Mouse (Mus musculus) layer of hippocampus, adult 18-20 months (tissue): Measurements from ENCODE around the gene Gpcpd1. TPM values are rescaled to one million over a fixed set of nuclear protein-coding genes. Genes with fewer than 3 reads are reported as not detected.

Experiments used
- DNase-seq, 2 experiments: peaks; one replicate each; pipeline ENCODE4 v3.0.0; 2022; ENCODE audit warnings: low spot score in 2 of 2
- total RNA-seq, 2 experiments: library from RNA; stranded (reverse); gene quantifications; 2 replicates each; pipeline ENCODE4 v1.2.3; 2021

Gene Gpcpd1
- total RNA-seq, 2 experiments from 2014 or later = 51.8 to 57.3 TPM

DNA sequence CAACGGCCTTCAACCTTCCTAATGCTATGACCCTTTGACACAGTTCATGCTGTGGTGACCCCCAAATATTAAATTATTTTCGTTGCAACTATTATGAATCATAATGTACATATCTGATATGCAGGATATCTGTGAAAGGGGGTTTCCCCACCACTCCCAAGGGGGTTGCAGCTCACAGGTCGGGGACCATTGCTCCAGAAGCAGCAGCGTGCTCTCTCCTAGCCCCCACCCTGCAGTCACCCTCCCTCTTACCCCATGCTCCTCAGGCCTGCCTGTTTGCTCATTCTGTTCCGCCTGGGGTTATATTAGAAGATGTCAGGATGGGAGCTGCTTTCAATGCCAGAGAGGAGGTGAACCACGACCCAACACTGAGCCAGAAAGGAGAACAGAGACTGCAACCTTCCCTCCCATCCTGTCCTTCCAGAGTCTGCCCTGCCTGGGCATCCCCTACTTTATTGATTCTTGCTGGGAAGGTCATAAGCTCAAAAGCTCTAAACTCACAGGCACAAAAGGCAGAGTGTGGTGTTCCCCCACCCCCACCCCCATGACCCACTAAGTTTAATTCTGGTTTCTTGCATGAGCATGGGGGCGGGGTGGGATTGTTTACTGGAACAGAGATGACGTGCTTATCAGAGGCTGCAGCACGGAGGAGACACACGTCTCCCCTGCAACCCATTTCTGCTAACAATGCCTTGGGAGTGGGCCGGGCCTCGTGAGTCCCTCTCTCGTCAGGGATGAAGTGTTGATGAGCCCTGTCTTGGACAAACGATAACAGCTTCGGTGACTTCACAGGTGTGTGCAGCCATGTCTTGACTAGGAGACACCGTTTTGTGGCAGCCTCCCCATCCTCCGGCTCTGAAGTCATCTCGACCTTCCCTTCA, 69.3 kb downstream of the Gpcpd1 start:
- no peak for DNase-seq

DNA sequence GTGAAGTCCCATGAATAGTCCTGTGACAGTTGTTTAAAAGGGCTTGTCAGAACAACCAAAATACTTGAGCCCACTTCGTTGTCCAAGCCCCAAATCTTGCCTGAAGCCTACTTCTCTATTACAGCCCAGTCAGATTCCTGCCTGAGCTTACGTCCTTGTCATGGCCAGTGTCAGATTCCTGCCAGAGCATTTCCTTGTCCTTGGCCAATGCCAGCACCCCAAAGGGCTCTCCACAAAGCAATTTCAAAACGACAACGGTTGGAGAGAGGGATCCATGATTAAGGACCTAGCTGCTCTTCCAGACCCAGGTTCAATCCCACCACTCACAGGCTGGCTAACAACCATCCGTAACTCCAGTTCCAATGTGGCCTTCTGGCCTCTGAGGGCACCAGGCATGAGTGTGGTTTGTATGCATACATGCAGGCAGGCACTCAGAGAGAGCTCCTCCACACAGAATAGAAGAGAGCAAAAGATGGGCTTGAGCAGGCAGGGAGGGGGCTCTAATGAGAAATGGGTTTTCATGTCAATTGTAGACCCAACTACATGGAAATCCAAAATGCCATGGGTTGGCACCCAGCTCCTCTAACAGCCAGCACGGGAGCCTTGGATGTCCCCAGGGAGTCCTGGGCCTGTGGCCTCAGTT, 70.2 kb downstream of the Gpcpd1 start:
- DNase-seq = no peak

DNA sequence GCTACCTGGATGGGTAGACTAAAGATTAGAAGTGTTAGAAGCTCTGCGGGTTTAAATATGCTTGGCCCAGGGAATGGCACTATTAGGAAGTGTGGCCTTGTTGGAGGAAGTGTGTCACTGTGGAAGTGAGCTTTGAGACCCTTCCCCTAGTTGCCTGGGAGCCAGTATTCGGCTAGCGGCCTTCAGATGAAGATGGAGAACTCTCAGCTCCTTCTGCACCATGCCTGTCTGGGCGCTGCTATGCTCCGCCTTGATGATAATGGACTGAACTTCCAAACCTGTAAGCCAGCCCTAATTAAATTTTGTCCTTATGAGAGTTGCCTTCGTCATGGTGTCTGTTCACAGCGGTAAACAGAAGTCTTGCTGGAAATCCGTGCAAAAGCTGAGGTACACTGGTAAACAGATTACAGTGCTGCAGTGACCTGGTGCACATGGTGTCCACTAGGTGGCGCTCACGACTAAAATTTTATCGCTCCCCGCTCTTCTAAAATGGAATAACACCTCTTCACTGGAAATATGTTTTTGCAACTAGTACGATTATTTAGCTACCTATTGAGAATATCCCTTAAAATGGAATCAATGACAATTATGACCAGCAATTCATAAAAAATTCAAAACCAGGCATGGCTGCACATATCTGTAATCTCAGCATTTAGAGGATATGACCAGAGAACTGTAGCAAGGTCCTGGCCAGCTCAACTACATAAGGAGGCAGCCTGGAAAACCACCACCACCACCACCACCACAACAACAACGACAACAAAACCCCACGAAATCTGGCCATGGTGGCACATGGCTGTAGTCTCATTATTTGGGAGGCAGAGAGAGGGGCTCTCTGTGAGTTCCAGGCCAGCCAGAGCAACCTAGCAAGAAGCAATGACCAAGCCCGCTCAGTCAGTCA, 71.1 kb downstream of the Gpcpd1 start:
- DNase-seq = peak; percentile 40 to 86

DNA sequence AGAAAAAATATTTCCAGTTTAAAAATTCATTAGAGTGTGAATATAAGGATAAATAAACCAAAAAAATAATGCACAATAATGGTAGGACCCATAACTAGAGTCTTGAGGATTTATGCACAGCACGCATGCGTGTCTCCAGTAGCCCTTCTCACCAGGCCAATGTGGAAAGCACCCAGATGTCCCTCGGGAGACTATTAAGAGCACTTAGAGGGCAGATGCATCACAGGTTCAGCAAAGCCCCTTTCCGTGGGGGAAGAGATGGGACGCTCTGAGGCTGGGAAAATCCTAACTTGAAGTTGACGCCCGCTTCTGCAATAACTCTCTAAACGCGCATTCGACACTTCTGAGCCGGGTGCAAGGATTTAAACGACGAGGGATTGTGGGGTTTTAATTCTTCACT, 71.9 kb downstream of the Gpcpd1 start:
- no peak for DNase-seq

DNA sequence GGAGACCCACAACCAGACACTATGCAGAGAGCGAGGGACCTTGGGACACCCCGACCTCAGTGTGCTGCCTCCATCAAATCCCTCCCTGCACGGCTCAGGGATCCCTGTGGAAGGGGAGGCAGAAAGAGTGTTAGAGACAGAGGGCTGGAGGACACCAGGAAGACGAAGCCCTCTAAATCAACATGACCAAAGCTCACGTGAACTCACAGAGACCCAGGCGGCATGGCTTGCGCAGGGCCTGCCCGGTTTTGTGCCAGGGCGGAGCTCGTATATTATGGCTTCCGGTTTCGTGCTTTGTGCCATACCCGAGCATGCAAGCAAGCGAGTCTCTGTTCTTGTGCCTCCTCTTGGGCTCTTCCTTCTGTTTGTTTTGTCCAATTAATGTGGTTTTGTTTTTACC, 72.5 kb downstream of the Gpcpd1 start:
- DNase-seq = no peak

DNA sequence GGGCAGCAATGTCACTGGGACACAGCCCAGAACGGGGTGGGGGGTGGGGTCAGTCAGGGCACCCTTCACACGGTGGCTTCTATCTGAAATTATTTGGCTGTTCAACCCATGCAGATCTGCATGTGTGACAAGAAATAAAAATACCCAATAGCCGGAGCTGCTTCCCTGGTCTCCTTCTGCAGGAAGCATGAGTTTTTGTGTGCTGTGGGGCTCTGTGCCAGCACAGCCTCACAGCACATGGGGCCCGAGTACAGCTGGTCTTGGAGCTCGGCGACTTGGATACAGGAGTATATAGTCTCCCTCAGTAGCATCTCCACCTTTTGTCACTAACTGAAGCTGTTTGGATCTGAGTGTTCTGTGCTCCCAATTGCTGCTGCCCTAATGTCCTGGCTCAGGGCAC, 73.2 kb downstream of the Gpcpd1 start:
- DNase-seq = peak in 1 of 2 experiments; percentile 63

DNA sequence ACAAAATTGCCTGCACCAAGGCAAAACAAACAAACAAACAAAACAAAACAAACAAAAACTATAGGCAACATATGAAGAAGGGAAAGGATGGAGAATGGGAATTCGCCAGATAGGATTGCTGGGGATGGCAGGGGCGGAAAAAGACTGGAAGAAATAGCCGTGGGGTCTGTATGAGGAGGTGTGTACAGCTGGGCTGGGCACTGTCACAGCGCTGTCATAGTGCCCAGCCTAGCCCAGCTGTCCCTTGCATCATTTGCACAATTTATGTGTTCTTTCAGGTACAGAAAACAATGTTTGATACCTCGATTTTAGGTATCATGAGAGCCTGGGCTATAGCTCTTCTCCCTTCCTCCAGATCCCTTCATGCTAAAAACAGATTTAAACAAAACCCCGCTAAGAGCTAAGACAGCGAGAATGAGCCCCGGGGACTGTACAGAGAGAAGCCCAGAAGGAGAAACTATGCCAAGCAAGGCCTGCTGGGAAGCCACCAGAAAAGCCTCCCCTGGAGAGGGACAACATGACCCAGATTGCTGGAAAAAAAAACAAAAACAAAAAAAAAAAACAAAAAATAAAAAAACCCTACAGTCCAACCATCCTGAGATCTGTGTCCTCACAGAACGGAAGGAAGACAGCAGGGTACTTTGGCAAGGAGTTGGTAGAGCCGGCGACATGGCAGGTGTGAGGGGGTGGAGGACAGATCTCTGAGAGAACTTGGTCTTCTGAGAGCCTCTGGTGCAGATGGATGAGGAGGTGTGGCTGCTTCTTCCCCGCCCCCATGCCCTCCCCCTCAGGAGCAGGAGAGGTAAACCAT, 74.0 kb downstream of the Gpcpd1 start:
- DNase-seq = peak; percentile 54 to 78

DNA sequence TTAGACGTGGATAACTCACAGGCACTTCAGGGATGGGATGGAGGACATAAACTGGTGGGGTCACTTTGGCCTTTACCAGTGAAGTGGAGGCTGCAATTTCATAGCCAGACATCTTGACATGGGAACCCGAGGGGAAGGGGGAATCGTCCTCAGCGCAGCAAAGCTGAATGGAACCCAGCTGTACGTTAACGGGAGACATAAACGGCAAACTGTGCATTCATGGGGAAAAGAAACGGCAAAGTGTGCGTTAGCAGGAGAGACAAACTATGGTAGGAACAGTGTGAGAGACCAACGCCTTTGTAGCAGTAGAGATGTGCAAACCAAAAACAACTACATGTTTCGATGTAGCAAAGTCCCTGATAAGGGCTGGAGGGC, 74.6 kb downstream of the Gpcpd1 start:
- no peak for DNase-seq

DNA sequence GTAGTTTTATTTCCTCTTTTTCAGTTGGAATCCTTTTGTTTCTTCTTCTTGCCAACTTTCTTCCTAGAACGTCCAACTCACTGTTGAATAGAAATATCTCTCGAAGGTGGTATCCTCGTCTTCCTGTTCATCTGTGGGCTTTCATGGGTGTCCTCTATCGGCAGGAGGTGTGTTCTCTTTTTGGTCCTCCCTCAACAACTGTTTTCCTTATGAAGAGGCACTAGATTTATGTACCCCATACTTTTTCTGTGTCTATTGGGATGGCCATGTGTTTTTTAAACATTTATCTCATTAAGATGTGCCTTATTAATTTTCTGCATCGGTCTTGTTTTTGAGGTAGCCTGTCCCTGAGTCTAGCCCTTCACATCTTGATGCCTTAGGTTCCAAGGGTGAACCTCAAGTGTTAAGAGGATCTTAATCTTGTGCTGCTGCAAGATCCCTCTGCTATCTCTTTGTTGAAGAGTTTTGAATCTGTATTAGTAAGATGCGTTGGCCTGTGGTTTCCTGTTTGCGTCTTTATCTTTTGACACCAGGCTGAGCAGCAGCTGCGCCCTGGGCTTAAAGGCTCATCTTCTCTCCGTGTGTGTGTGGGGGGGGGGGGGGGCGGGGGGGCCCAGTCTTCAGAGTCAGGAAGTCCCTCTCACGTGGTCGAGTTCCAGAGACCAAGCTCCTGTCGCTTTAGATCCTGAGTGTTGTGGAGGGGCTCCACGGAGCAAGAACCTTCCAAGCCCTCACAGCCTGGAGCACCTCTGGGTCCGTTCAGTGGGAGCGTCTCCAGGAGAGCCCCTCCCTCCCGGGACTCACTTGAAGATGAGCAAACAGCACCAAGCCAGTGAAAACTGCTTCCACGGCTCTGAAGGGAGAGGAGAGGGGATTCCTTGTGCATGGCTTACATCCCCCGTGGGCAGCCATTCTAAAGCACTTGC, 75.2 kb downstream of the Gpcpd1 start:
- no peak for DNase-seq

DNA sequence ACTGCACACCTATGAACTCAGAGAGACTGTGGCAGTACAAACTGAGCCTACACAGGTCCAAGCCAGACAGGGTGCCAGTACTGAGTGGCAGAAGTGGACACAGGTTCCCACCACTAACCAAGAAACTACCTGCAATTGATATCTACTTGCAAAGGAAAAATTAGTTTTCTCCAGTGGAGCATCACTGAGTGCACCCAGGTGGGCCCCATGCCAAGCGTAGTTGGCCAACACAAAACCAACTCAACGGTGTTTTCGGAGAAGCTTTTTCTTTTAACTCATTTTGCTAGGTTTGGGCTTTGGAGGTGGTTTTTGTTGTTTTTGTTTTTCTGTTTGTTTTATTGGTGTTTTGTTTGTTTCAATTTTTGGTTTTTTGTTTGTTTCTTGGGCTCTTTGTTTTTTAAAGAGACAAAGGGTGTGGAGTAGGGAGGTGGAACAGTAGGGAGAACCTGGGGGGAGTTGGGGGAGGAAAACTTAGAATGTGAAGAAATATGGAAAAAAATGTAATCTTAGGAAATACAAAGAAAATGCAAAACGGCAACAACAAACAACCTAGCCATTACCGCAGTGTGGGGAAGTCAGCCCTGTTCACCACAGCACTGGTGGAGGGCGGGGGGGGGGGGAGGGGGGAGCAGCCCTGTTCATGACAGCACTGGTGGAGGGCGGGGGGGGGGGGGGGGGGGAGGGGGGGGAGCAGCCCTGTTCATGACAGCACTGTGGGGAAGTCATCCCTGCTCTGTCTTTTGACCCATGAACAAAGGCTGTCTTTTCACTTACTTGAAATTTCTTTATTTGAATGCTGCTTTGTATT, 76.3 kb downstream of the Gpcpd1 start:
- no peak for DNase-seq

DNA sequence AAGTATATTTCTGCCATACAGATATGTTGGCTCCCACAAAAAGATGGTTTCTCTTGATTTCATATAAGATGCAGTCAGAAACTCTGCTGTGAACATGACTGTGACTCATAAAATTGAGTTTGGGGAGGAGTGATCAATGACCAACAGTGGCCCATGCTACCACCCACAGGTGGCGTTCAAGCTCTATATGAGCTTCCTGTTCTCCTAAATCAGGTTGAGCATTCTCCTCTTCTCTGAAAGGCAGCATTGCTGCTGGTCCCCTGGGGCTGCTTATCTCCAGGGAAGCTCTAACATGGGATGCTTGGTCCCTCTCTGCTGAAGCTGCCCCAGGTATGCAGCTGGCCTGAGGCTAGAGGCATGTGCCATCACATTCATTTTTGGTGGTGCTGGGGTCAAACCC, 77.8 kb downstream of the Gpcpd1 start:
- DNase-seq = no peak

DNA sequence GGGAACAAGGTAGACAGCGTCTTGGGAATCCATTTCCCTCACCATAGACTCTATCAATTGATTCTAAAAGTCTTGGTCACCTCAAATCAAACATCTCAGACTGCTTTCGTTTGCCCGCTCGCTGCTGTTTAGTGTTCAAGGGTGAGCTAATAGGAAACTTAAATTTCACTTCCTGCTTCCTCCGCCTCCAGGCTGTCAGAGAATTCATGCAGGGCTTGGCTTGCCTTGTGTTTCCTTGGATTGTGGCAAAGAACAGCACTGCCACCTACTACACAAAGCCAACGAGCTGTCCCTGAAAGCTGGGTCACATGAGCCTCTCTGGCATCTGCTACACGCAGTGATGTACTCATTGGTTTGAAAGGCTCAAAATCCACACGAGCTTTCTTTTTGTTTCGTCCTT, 78.3 kb downstream of the Gpcpd1 start:
- peak; percentile 48 to 74 for DNase-seq

DNA sequence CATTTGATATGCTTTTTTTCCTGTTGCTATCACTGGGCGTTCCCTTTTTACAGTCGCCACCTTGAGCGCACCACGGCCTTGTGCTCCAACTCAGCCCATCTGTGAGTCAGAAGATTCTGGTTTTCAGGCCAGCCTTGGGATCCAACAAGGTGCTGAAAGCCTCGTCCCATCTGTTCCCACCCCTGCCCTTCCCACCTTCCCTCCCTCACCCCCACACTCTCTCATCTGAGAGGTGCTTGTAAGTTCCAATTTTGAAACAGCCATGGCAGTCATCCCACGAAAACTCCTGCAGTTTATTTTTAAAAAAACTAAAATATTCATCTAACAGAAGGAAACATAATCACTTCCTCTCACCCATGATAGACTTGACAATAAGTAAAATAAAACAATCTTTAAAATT, 80.0 kb downstream of the Gpcpd1 start:
- DNase-seq = no peak

DNA sequence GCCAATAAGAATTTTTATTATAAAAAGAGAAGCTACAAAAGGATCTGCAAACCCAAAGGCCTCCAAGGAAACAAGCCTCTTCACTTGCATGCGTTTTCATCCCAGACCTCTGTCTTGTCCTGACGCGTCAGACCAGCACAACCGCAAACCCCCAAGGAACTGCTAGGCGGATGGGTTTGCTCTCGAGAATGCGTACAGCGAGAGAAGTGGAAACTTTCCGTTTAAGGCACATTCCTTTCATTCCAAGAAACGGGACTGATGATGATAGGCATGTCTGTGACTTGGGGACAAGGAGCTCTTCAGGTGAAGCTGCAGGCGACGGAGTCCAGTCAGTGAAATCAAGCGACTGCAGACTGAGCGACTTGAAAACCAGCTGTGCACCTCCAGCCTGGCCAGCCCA, 80.4 kb downstream of the Gpcpd1 start:
- no peak for DNase-seq

DNA sequence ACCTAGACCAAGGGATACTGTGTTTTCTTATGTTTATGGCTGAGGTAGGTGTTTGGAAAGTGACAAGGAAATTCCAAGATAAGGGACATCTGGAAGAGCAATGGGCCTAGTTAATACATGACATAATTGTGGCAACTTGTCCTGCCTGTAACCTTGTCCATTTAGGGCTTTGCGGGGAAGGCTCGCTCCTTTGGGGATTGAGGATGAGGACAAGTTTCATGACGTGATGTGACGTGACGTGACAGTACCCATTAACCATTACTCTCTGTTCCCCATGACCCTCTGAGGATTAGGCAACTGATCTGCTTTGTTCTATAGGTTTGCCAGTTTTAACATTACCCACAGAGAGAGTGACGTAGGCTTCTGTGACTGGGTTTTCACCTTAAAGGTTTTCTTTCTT, 81.7 kb downstream of the Gpcpd1 start:
- DNase-seq = no peak

DNA sequence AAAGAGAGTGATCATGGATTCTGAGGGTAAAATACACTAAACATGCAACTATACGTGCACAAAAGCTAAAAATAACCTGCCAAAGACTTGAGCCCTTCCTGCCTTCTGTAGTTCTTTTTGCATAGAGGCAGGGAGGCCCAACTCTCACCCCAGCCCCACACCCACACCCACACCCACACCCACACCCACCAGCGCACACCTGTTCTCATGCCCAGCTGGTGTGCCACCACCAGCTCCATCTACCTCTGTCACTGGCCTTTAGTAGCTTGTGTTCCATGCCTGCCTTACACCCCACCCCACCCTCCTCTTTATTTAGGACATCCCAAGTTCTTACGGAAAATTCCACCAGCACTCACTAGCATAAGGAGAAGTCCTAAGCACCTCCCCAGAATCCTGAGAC, 89.2 kb downstream of the Gpcpd1 start:
- no peak for DNase-seq

DNA sequence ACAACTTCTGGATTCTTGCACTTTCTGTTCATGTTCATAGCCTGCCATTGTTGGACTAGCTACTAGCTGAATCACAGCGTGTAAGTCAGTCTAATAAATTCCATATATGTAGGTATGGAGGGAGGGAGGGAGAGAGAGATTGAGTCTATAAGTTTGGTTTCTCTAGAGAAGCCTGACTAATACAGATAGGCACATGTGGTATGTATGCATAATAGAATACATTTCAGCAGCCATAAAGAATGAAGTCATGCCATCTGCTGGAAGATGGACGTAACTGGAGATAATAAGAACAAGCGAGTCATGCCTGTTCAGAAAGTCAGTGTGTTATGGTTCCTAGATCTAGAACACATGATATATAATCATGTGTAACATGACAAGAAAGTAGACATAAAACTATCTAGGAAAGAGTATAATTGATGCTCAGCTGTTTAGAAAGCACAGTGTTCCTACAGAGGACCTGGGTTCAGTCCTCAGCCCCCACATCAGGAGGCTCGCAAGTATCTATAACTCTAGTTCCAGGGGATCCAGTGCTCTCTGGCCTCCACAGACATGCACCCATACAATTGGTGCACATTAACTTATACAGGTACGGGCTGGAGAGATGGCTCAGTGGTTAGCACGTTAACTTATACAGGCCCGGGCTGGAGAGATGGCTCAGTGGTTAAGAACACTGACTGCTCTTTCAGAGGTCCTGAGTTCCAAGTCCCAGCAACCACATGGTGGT, 90.0 kb downstream of the Gpcpd1 start:
- peak in 1 of 2 experiments; percentile 53 for DNase-seq

DNA sequence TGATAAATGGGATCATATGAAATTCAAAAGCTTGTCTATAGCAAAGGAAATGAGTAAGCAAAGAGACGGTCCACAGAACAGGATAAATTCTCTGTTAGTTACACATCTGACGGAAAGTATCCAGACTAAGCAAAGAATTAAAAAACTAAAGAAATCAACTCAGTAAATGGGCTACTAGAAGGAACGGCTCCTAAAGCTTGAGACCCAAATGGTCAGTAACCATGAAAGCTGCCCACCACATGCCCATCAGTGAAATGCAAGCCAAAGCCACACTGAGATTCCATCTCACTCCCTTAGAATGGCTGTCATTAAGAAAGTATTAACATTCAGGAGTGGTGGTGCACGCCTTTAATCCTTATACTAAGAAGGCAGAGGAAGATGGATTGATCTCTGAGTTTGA, 94.3 kb downstream of the Gpcpd1 start:
- no peak for DNase-seq
